ENCODE assay signal across 8 mouse cellular contexts in genomic region chr6:54478646-54479324, GRCm38 (mm10). TPM values are rescaled to one million over a fixed set of nuclear protein-coding genes. Genes with fewer than 3 reads are reported as not detected.
DNase-seq lines count a peak whose midpoint lies in the region; ATAC-seq and TF ChIP-seq lines count a peak whose summit lies in the region.

No protein-coding gene starts in this region.

- WGBS in heart, postnatal 0 days: 61% methylated on average over 5 of the region's 5 CpGs
- 65% methylated on average over 5 of the region's 5 CpGs for WGBS in heart, embryonic 10.5 days
- 57% methylated on average over 5 of the region's 5 CpGs for WGBS in forebrain, embryonic 15.5 days
- WGBS in stomach, postnatal 0 days: 64% methylated on average over 5 of the region's 5 CpGs

- no peak for TF ChIP-seq EP300 in heart, postnatal 0 days (IDR thresholded peaks at IDR 0.05; ENCODE audit: low read depth)
- no peak for TF ChIP-seq EP300 in stomach, postnatal 0 days (optimal IDR thresholded peaks at IDR 0.05)

- H3K9ac ChIP-seq in heart, postnatal 0 days (replicated peaks; ENCODE audit: low read depth, low read length): no peak overlapping the region
- no peak overlapping the region for H3K9ac ChIP-seq in forebrain, embryonic 15.5 days (replicated peaks)
- H3K9ac ChIP-seq in stomach, postnatal 0 days (ENCODE audit: low read length): no peak overlapping the region

- no peak overlapping the region for H3K4me2 ChIP-seq in heart, postnatal 0 days (ENCODE audit: low read depth, low read length)
- no peak overlapping the region for H3K4me2 ChIP-seq in forebrain, embryonic 15.5 days (replicated peaks)
- no peak overlapping the region for H3K4me2 ChIP-seq in stomach, postnatal 0 days (replicated peaks; ENCODE audit: low read depth)

- DNase-seq in heart, postnatal 0 days (ENCODE audit: low spot score): no peak
- no peak for DNase-seq in heart, embryonic 10.5 days (ENCODE audit: low spot score)
- peak; percentile 36 to 40 for DNase-seq in right cerebral cortex, adult 2 months (ENCODE audit: low spot score in 2 of 2)
- DNase-seq in right cerebral cortex, adult 18-20 months: no peak
- peak; percentile 35 for DNase-seq in stomach, postnatal 0 days (ENCODE audit: low spot score)
- DNase-seq in adrenal gland, adult 18-20 months (ENCODE audit: low spot score in 2 of 2): no peak

- H3K9me3 ChIP-seq in heart, postnatal 0 days (replicated peaks; ENCODE audit: control insufficient read depth, low read length): no peaks in the 10 kb centered on the region
- no peaks in the 10 kb centered on the region for H3K9me3 ChIP-seq in heart, embryonic 10.5 days
- H3K9me3 ChIP-seq in forebrain, embryonic 15.5 days: no peaks in the 10 kb centered on the region
- H3K9me3 ChIP-seq in stomach, postnatal 0 days (ENCODE audit: control insufficient read depth, low read length): no peaks in the 10 kb centered on the region

- H3K27ac ChIP-seq in heart, postnatal 0 days (ENCODE audit: low read depth): no peak overlapping the region
- H3K27ac ChIP-seq in heart, embryonic 10.5 days: no peak overlapping the region
- peak overlapping the region; percentile 66 for H3K27ac ChIP-seq in forebrain, embryonic 15.5 days (replicated peaks)
- no peak overlapping the region for H3K27ac ChIP-seq in stomach, postnatal 0 days (replicated peaks)

- no peaks in the 10 kb centered on the region for H3K27me3 ChIP-seq in heart, postnatal 0 days (ENCODE audit: control insufficient read depth, insufficient read depth, low read length)
- H3K27me3 ChIP-seq in heart, embryonic 10.5 days (ENCODE audit: insufficient read depth, poor library complexity, severe bottlenecking): no peaks in the 10 kb centered on the region
- H3K27me3 ChIP-seq in forebrain, embryonic 15.5 days: no peaks in the 10 kb centered on the region
- H3K27me3 ChIP-seq in stomach, postnatal 0 days (ENCODE audit: control insufficient read depth, insufficient read depth, low read length): no peaks in the 10 kb centered on the region

- peaks cover 2% of the 10 kb centered on the region; the same call in 1 of the 2 replicates for H3K4me1 ChIP-seq in heart, postnatal 0 days (ENCODE audit: control insufficient read depth, insufficient read depth)
- H3K4me1 ChIP-seq in heart, embryonic 10.5 days: peaks cover 11% of the 10 kb centered on the region
- H3K4me1 ChIP-seq in forebrain, embryonic 15.5 days: peaks cover 16% of the 10 kb centered on the region
- no peaks in the 10 kb centered on the region for H3K4me1 ChIP-seq in stomach, postnatal 0 days (replicated peaks; ENCODE audit: control insufficient read depth, insufficient read depth)

- no peak overlapping the region for H3K4me3 ChIP-seq in heart, postnatal 0 days (ENCODE audit: low read depth, low read length)
- H3K4me3 ChIP-seq in heart, embryonic 10.5 days: no peak overlapping the region
- H3K4me3 ChIP-seq in forebrain, embryonic 15.5 days: no peak overlapping the region
- H3K4me3 ChIP-seq in stomach, postnatal 0 days (ENCODE audit: low read depth, low read length): no peak overlapping the region

- peak; percentile 69 for TF ChIP-seq CTCF in heart, postnatal 0 days (IDR thresholded peaks at IDR 0.05; ENCODE audit: low read depth)
- peak; percentile 70 for TF ChIP-seq CTCF in stomach, postnatal 0 days (IDR thresholded peaks at IDR 0.05; ENCODE audit: low read depth)

- H3K36me3 ChIP-seq in heart, postnatal 0 days (replicated peaks; ENCODE audit: control insufficient read depth, insufficient read depth, low read length): no peaks in the 10 kb centered on the region; the same call in 1 of the 2 replicates
- H3K36me3 ChIP-seq in heart, embryonic 10.5 days: no peaks in the 10 kb centered on the region
- H3K36me3 ChIP-seq in forebrain, embryonic 15.5 days: no peaks in the 10 kb centered on the region
- no peaks in the 10 kb centered on the region for H3K36me3 ChIP-seq in stomach, postnatal 0 days (ENCODE audit: control insufficient read depth, insufficient read depth, low read length)

- peak; percentile 47; the same call in 1 of the 2 replicates for ATAC-seq in heart, postnatal 0 days (ENCODE audit: insufficient read depth, low read depth)
- peak; percentile 51 for ATAC-seq in forebrain, embryonic 15.5 days (replicated peaks)
- no peak for ATAC-seq in stomach, postnatal 0 days (ENCODE audit: low FRiP score, low TSS enrichment)
- no peak for ATAC-seq in inflammation-experienced regulatory T-cells, adult 6 months

RNA-seq across cellular contexts. Expression of gene Wipf3, which starts 49.4 kb away (rescaled TPM):
- 5.3 and 5.8 TPM in 2 replicates for total RNA-seq in heart, postnatal 0 days (2014; rRNA removed; ENCODE audit: low replicate concordance)
- polyA plus RNA-seq in heart, postnatal 0 days (2015; fragmentation: Nextera tagmentation; extraction: Ambion mirVana): 2.3 and 2.5 TPM in 2 replicates
- 1.0 and 1.8 TPM in 2 replicates for polyA plus RNA-seq in heart, embryonic 10.5 days (2016; fragmentation: Nextera tagmentation; extraction: Ambion mirVana)
- 3.6 and 4.6 TPM in 2 replicates for polyA plus RNA-seq in forebrain, embryonic 15.5 days (2015; fragmentation: Nextera tagmentation; extraction: Ambion mirVana)
- 0.32 and 0.52 TPM in 2 replicates for polyA plus RNA-seq in stomach, postnatal 0 days (2015; fragmentation: Nextera tagmentation; extraction: Ambion mirVana)
- polyA plus RNA-seq in inflammation-experienced regulatory T-cells, adult 6 months (2017; shearing (Covaris generic)): under 1 TPM in 1 of 3 experiments, not detected in 2; 0.19 TPM
- 1 to 10 TPM; 1.1 to 2.9 TPM for total RNA-seq in adrenal gland, adult 18-20 months (2021)

Comparison
In these comparisons a context has a peak if more than half of its experiments do, and no peak if none do; other contexts are left out.
1. DNase-seq: peak in right cerebral cortex, adult 2 months (2 of 2) and stomach, postnatal 0 days (single experiment); none in heart, postnatal 0 days (single experiment), heart, embryonic 10.5 days (single experiment), right cerebral cortex, adult 18-20 months (single experiment) and adrenal gland, adult 18-20 months (0 of 2).
2. ATAC-seq: peak in heart, postnatal 0 days (single experiment) and forebrain, embryonic 15.5 days (single experiment); none in stomach, postnatal 0 days (single experiment) and inflammation-experienced regulatory T-cells, adult 6 months (single experiment).